Comparison of ENCODE assay signal across 12 mouse cellular contexts in the genomic region with DNA sequence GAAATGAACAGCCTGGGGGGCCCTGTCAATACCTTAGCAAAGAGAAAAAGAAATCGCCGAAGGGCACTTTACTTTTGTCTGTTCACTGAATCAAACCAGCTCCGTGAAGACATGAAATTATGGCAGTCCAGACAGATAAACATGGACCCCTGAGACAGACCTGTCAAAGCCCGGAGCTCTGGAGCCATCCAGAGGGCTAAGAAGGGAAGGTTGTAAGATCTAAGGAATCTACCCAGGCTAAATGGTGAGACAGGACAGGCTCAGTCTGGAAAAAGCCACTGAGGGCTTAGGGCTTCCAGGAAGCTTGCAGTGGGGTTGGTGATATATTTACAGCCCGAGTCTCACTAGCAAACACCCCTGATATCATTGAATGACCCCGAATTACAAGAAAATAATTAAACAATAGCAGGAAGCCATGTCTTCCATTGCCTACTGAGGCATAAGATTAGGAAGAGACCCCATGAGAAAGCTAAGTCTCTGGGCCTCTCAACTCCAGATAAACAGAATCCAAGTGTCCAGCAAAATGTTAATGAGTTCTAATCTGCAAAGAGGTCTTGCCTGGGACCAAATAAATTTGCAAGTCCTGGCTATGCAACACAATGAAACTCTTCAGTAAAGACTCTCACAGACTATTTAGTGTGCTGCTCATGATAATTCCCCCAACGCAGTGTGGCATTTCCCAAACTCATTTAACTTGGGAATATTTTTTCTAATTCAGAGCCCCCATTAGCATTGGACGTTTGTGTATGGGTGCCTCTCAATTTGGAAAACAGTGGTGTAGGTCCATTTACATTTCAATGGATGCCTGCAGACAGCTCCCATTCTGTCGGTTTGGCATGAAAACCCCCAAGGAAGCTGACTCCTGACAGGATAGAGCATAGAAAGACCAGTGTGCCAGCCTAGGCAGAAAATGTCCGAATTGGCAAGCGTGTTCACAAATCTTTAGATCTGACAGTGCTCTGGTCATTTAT.
DNase-seq lines count a peak whose midpoint lies in the region; ATAC-seq lines count a peak whose summit lies in the region.
"Had no signal": no experiment of that assay in that cellular context is flagged by ENCODE, and none has a peak within 500 bp of the region (broad histone marks: within the 10 kb centered on the region; RNA-seq: fewer than 3 reads in every experiment).

No protein-coding gene starts in this region.

- peaks cover 24% of the 10 kb centered on the region for H3K4me1 ChIP-seq in forebrain, embryonic 12.5 days
- H3K4me1 ChIP-seq: limb, embryonic 12.5 days had no signal

- H3K27ac ChIP-seq in forebrain, embryonic 12.5 days, result peak overlapping the region; percentile 73
- H3K27ac ChIP-seq: heart, adult 2 months; limb, embryonic 12.5 days had no signal

- peak; percentile 87 for ATAC-seq in forebrain, embryonic 12.5 days (ENCODE audit: low FRiP score)

- DNase-seq in R1 (ENCODE audit: low read depth, low spot score), result peak; percentile 84
- DNase-seq in layer of hippocampus, adult 8-10 months (ENCODE audit: low spot score in 2 of 2), result peak; percentile 48 to 76
- DNase-seq in neural tube, embryonic 10.5 days (ENCODE audit: extremely low spot score, low spot score), result peak; percentile 22
- no peak for DNase-seq in kidney, postnatal 4 days
- no peak for DNase-seq in heart, adult 9 months (ENCODE audit: low spot score in 2 of 2)
- no peak for DNase-seq in adrenal gland, postnatal 10 days
- DNase-seq in ovary, adult 18-20 months (ENCODE audit: low spot score), result no peak
- DNase-seq: heart, adult 2 months; thymus, adult 18-20 months had no signal

- H3K36me3 ChIP-seq in forebrain, embryonic 12.5 days (replicated peaks), result no peaks in the 10 kb centered on the region
- H3K36me3 ChIP-seq: G1E; limb, embryonic 12.5 days had no signal

- H3K4me2 ChIP-seq in forebrain, embryonic 12.5 days, result no peak overlapping the region; the same call in 1 of the 2 replicates
- H3K4me2 ChIP-seq: limb, embryonic 12.5 days had no signal

- H3K9me3 ChIP-seq in forebrain, embryonic 12.5 days, result no peaks in the 10 kb centered on the region
- H3K9me3 ChIP-seq: G1E; limb, embryonic 12.5 days had no signal

- H3K9ac ChIP-seq in forebrain, embryonic 12.5 days, result no peak overlapping the region
- H3K9ac ChIP-seq: limb, embryonic 12.5 days had no signal

- H3K27me3 ChIP-seq in forebrain, embryonic 12.5 days, result peaks cover 17% of the 10 kb centered on the region
- H3K27me3 ChIP-seq: limb, embryonic 12.5 days had no signal

- 11% methylated on average over 11 of the region's 11 CpGs for WGBS in forebrain, embryonic 12.5 days

- H3K4me3 ChIP-seq in forebrain, embryonic 12.5 days (replicated peaks), result no peak overlapping the region
- H3K4me3 ChIP-seq: heart, adult 2 months; limb, embryonic 12.5 days had no signal

Comparison
In these comparisons a context has a peak if more than half of its experiments do, and no peak if none do; other contexts are left out.
1. DNase-seq: peak in R1 (single experiment), layer of hippocampus, adult 8-10 months (2 of 2) and neural tube, embryonic 10.5 days (single experiment); none in kidney, postnatal 4 days (0 of 2), heart, adult 9 months (0 of 2), adrenal gland, postnatal 10 days (single experiment) and ovary, adult 18-20 months (single experiment).